Mouse (Mus musculus) B cell, adult 2 months (primary cell): ENCODE measurements around the gene Lrig3.

Source experiments
- DNase-seq, 2 experiments: peaks; one replicate each; pipeline ENCODE4 v3.0.0; 2022

Gene Lrig3

GRCm38 (mm10) chr10:126002818-126003506 is 37.0 kb downstream of the Lrig3 start:
- no peak for DNase-seq

- DNase-seq: no peak
These were observed 37.9 kb downstream of the Lrig3 start for GRCm38 (mm10) chr10:126003857-126004256.

GRCm38 (mm10) chr10:126013667-126014066 is 47.7 kb downstream of the Lrig3 start:
- no peak for DNase-seq

- no peak for DNase-seq
These were observed 48.7 kb downstream of the Lrig3 start for GRCm38 (mm10) chr10:126014673-126015072.

- DNase-seq: no peak
These were observed 49.7 kb downstream of the Lrig3 start for GRCm38 (mm10) chr10:126015644-126016043.

- no peak for DNase-seq
These were observed 53.5 kb downstream of the Lrig3 start for GRCm38 (mm10) chr10:126019350-126019991.

GRCm38 (mm10) chr10:126028574-126029440 is 62.8 kb downstream of the Lrig3 start:
- no peak for DNase-seq

- no peak for DNase-seq
These were observed 63.6 kb downstream of the Lrig3 start for GRCm38 (mm10) chr10:126029441-126030114.

GRCm38 (mm10) chr10:126056881-126057280 is 90.9 kb downstream of the Lrig3 start:
- no peak for DNase-seq

- no peak for DNase-seq
These were observed 96.8 kb downstream of the Lrig3 start for GRCm38 (mm10) chr10:126062812-126063211.
